8 mouse cellular contexts compared by ENCODE assay signal in genomic region chr5:52865825-52866224, GRCm38 (mm10). TPM values are rescaled to one million over a fixed set of nuclear protein-coding genes. Genes with fewer than 3 reads are reported as not detected.
A peak's percentile ranks its signal among the peaks of the same experiment; 100 is the strongest.
DNase-seq lines count a peak whose midpoint lies in the region; ATAC-seq lines count a peak whose summit lies in the region.

No protein-coding gene starts in this region.

- no peak for DNase-seq in frontal cortex, postnatal 14 days (ENCODE audit: low spot score in 2 of 2)
- peak; percentile 80 for DNase-seq in MN1 (ENCODE audit: low spot score)
- peak; percentile 27 for DNase-seq in fibroblast of lung, adult 2 months (ENCODE audit: low read depth)
- peak; percentile 37 to 71 for DNase-seq in kidney, adult 8-10 months
- DNase-seq in ovary, postnatal 14 days (ENCODE audit: low spot score) = peak; percentile 13
- no peak for DNase-seq in embryo, embryonic 11 days

- ATAC-seq in frontal cortex, adult (ENCODE audit: low TSS enrichment) = peak; percentile 45; the same call in 1 of the 2 replicates
- no peak for ATAC-seq in erythroblast, adult 5-6 weeks (replicated peaks; ENCODE audit: low FRiP score, poor library complexity, severe bottlenecking)

RNA-seq across cellular contexts. Expression of gene Anapc4, which starts 32.0 kb away (rescaled TPM):
- 9.0 and 9.4 TPM in 2 replicates for total RNA-seq in erythroblast, adult 5-6 weeks (2015; ENCODE audit: low replicate concordance)
- total RNA-seq in erythroblast, adult 5-6 weeks (2017; ENCODE audit: low replicate concordance) = 24.0 and 30.7 TPM in 2 replicates

Comparison
In these comparisons a context has a peak if more than half of its experiments do, and no peak if none do; other contexts are left out.
1. DNase-seq: peak in MN1 (single experiment), fibroblast of lung, adult 2 months (single experiment), kidney, adult 8-10 months (2 of 2) and ovary, postnatal 14 days (single experiment); none in frontal cortex, postnatal 14 days (0 of 2) and embryo, embryonic 11 days (single experiment).